Comparison of ENCODE assay signal across 8 mouse cellular contexts in the genomic region with DNA sequence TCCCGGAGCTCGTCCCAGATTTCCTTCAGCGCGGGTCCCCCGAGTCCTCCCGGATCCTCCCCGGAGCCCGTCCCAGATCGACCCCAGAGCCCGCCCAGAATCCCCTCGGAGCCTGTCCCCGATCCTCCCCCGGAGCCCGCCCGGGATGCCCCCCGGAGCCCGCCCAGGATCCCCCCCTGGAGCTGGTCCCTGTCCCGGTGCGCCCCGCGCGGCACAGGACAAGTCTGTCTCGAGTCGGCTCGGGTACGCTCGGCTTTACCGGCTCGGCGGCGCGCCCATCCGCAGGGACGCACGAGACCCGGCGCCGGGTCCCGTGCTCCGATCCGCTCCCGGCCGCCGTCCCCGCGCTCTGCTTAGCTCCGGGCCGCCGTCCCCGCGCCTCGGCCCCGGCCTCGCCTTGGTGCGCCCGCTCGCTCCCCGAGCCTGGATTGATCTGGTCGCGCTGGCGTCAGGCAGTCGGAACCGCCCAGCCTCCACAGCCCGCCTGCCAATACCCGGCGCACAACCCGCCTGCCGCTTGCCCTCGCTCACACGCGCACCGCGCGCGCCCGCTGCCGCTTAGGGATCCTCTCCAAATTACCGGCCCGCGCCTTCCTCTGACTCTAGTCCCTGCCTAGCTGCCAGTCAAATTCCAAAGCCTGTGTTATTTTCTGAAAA. TPM values are rescaled to one million over a fixed set of nuclear protein-coding genes. Genes with fewer than 3 reads are reported as not detected.
DNase-seq lines count a peak whose midpoint lies in the region; ATAC-seq and TF ChIP-seq lines count a peak whose summit lies in the region.

A gene (minus strand): TSS at position 525 of the 657 bp plus-strand sequence.

- H3K36me3 ChIP-seq in lung, embryonic 14.5 days (ENCODE audit: insufficient read depth): no peaks in the 10 kb centered on the region

- no peak for TF ChIP-seq CTCF in lung, embryonic 14.5 days (IDR thresholded peaks at IDR 0.05; ENCODE audit: low read depth)

- H3K27me3 ChIP-seq in lung, embryonic 14.5 days (ENCODE audit: insufficient read depth, low read length): no peaks in the 10 kb centered on the region

- H3K27ac ChIP-seq in lung, embryonic 14.5 days (ENCODE audit: low read depth): peak within 1 kb of the TSS; percentile 97

- under 1% methylated on average over 71 of the region's 80 CpGs for WGBS in lung, embryonic 14.5 days

- H3K4me1 ChIP-seq in lung, embryonic 14.5 days (ENCODE audit: insufficient read depth): peaks cover 6% of the 10 kb centered on the region; the same call in 1 of the 2 replicates

- peak within 1 kb of the TSS; percentile 85 for H3K4me3 ChIP-seq in lung, embryonic 14.5 days (ENCODE audit: low read depth, low read length)

- peak; percentile 73 to 75 for DNase-seq in CD8-positive naive resting alpha-beta T cell, adult 2 months (ENCODE audit: low read depth in 2 of 2, low spot score in 2 of 2)
- peak; percentile 94 for DNase-seq in cerebellum, adult 11-12 months
- peak; percentile 89 for DNase-seq in forelimb bud, embryonic 11.5 days (ENCODE audit: low read depth, low spot score)
- peak; percentile 96 for DNase-seq in heart, postnatal 4 days
- DNase-seq in layer of hippocampus, adult 8-10 months (ENCODE audit: low spot score in 2 of 2): peak; percentile 91 to 95
- DNase-seq in lung, embryonic 14.5 days: peak; percentile 97
- DNase-seq in testis, postnatal 14 days (ENCODE audit: low spot score): peak; percentile 91

- H3K9me3 ChIP-seq in lung, embryonic 14.5 days (ENCODE audit: low read depth, low read length): no peaks in the 10 kb centered on the region

- peak within 1 kb of the TSS; percentile 96 for H3K9ac ChIP-seq in lung, embryonic 14.5 days

- peak; percentile 95 for ATAC-seq in lung, embryonic 14.5 days (ENCODE audit: insufficient read depth)
- ATAC-seq in neutrophil, adult 5-6 weeks (ENCODE audit: extremely low read depth, insufficient number of reproducible peaks, low FRiP score, poor library complexity, severe bottlenecking): peak; percentile 59

- H3K4me2 ChIP-seq in lung, embryonic 14.5 days: peak within 1 kb of the TSS; percentile 80

RNA-seq across cellular contexts. Expression of the gene that starts here (rescaled TPM):
- total RNA-seq in heart, postnatal 4 days (2021): 10 to 100 TPM; 34.6 to 36.7 TPM
- 10 to 100 TPM; 22.4 to 30.8 (median 24.9) TPM for total RNA-seq in layer of hippocampus, adult 8-10 months (2022)
- polyA plus RNA-seq in lung, embryonic 14.5 days (2014; fragmentation: Nextera tagmentation; extraction: Ambion mirVana): 52.1 and 52.2 TPM in 2 replicates
- 9.4 and 10.8 TPM in 2 replicates for total RNA-seq in neutrophil, adult 5-6 weeks (2017)

Comparison
In these comparisons a context has a peak if more than half of its experiments do, and no peak if none do; other contexts are left out.
1. Peak in every context shown above with its lines: DNase-seq, ATAC-seq, H3K4me3 ChIP-seq and H3K27ac ChIP-seq.